Mouse (Mus musculus): ENCODE results near the gene Paqr8. TPM values are rescaled to one million over a fixed set of nuclear protein-coding genes. Genes with fewer than 3 reads are reported as not detected.

The Paqr8 gene
- polyA plus RNA-seq (2012; rRNA removed): 2.5 and 2.7 TPM in 2 replicates

DNA sequence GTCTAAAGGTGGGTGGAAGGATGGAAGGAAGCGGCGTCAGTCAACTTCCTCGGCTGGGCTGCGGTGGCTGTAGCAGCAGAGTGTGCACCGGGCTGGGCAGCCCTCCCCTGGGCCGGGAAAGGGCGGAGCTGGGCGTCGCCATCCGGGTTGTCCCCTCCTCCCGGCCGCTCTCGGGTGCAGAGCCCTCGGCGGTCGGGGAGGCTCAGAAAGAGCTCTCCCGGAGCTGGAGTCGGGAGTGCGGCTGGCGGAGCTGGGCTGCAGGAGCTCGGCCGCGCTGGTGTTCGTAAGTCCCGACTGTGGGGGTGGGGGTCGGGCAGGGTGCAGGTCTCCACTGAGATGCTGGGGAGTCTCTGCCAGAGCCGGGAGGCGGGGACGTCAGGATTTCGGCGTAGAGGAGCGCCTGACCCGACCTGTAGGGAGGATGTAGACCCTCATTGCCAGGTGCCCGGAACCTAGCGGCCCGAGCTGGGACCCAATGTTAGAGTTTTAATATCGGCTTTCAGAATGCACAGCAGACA lies at the start of gene Paqr8:
TSS of gene Paqr8 (plus strand) at position 203 of the 518 bp plus-strand sequence.
- DNase-seq (ENCODE audit: low read depth): no peak

DNA sequence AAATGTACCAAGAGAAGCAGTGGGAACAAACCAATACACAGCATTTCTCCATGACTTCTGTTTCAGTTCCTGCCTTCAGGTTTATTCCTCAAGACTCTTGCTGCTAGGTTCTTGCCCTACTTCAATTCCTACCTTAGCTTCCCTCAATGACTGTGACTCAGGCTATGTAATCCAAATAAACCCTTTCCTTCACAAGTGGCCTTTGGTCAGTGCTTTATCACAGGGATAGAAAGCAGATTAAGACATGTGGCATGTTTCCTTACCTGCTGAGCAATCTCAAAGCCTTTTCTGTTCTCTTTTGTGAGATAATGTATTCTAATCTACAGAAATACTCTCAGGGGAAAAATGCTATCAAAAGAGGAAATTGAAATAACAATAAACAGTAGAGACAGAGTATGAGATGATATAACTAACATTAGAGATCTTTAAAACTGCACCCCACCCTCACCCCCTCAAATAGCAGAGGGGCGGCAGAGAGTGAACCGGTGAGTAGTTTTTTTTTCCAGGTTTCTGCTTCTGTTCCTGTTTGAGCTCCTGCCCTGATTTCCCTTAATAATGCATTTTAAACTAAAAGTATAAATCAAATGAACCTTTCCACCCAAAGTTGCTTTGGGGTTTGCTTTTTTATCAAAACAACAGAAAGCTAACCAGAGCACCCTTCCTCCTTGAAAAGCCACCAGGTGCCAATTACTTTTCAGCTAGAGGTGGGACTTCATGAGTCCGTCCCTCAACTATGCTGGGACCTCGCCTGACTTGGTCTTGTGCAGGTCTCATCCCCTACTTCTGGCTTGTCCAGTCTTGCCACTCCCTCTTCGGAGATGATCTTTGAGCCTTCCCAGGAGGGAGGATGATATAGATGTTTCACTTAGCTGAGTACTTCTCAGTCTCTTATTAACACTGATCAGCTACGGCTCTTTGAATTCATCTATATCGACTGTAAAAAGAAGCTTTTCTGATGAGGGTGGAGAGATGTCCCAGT lies 33.2 kb upstream of the Paqr8 start:
- DNase-seq (ENCODE audit: low read depth): no peak

GRCm38 (mm10) chr1:20860775-20861174 lies 29.6 kb upstream of the Paqr8 start:
- no peak for DNase-seq (ENCODE audit: low read depth)

DNA sequence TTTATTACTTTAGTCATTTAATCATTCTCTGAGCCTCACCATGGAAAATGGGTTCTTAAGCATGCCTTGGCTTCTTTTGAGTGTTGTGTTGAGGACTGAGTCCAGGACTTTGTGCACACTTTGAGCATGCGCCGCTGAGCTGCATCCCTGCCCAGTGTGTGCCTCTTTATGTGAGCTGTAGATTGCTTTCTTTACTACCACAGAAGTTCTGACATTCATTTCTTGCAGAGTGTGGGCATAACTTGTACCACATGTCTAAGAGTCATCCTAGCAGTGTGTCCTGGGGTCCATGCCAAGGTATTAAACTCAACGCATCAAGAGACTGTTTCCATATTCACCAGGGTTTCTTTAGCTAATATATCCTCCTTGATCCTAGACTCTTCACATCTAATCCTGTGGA lies 28.5 kb upstream of the Paqr8 start:
- no peak for DNase-seq (ENCODE audit: low read depth)

DNA sequence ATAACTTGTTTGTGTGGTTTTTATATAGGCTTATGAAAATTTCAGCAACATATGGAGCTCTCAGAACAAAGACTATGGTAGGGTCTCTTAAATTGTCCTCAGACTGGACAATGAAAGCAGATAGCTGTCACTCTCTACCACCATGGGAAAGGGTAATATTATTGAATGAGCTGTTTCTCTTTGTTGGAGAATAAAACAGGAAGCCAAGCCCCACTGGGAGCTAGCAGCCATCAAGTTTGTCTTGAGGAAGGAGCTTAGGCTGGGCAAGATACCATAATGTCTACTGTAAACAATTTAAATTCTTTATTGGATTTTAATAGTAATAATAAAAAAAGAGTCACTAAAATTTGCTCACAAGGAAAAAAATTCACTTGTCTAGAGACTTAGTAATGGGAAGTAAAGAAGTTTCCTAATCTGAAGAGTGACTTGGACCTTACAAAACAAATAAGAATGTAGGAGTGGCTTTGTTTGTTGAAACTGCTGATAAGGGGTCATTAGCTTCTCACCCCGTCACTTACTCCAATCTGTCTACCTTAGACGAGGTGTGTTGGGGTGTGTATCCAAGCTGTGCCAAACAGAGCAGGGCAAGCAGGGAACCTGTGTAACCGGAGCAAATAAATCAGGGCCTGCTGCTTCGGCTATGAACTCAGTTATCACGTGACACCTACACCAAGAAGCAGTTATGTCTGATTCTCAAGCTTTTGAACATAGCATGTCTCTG lies 26.8 kb upstream of the Paqr8 start:
- no peak for DNase-seq (ENCODE audit: low read depth)

DNA sequence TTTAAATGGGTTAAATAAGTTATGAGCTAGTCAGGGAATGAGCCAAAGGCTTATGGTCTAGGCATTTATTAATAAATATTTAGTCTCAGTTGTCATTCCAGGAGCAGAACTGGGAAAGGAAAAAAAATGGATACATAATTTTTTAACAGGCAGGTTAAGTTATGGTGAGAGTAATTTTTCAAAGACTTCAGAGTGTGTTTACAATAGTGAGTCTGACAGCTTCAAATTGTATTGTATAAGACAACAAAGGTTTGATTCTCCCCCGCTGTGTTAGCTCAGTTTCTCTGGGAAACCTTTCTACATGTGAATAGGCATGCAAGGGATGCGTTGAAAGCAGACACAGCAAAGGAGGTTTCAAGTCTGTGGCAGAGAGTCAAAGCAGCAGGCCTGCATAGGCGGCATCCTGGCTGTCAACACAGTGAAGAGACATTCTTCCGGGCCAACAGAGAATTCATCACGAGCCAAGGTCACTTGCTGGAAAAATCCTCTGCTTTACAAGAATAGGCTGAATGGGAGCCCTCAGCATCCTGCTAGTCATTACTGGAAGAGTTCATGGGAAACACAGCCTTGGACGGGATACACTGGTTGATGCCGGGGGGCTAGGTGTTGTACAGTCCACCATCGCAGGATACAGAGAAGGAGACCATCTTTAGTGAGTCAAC lies 23.0 kb upstream of the Paqr8 start:
- no peak for DNase-seq (ENCODE audit: low read depth)

- no peak for DNase-seq (ENCODE audit: low read depth)
These were observed 22.4 kb upstream of the Paqr8 start for GRCm38 (mm10) chr1:20868036-20868435.

DNA sequence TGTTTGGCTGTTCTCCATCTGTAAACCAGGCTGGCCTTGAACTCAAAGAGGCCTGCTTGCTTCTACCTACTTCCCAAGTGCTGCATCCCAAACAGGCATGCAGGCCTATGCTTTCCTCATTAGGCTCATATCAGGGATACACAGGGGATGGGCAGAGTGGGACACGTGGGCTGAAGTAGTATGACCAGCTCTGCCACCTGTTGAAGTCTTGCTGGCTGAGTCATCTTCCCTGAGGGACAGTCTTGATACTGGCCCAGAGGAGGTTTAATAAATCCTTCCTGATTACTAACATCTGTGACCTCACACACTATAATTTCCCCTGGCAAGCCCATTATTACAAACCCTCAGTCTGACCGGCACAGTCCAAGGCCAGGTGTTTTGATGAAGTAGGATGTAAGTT lies 19.5 kb upstream of the Paqr8 start:
- DNase-seq (ENCODE audit: low read depth): no peak

GRCm38 (mm10) chr1:20872496-20872895 lies 17.9 kb upstream of the Paqr8 start:
- DNase-seq (ENCODE audit: low read depth): no peak

DNA sequence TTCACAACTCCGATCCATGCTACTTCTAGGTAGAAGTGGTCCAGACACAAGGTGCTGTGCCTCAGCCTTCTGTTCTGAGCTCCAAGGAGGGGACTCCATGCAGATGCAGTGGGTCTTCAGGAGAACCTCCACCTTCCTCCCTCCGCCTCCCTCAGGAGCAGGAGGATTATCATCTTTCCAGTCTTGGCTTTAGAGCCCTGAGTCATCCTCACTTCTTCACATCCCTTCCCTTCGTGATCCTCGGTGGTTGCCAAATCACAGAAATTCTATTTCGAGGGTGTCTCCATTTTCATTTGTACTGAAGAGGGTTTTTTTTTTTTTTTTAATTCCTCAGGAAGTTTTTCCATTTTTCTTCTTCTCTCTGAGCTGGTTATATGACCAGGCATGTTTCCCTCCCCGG lies 16.3 kb upstream of the Paqr8 start:
- no peak for DNase-seq (ENCODE audit: low read depth)

DNA sequence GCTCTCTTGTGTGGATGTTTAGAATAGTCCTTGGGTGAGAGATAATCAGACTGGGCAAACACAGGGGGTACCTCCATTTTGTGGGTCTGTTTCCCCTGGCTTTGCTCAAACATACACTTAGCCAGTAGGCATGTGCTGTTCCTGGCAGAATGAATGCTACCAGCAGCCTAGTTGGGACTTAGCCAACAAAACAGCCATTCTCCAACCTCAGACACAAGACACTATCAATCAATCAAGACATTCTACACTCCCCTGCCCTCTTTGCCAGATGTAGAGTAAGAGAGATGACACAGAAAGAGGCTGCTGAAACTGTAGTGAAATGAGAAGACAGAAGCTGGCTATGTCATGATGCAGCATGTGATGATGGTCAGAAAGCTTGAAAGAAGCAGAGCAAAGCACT lies 13.1 kb upstream of the Paqr8 start:
- no peak for DNase-seq (ENCODE audit: low read depth)

- DNase-seq (ENCODE audit: low read depth): no peak
These were observed 11.0 kb upstream of the Paqr8 start for GRCm38 (mm10) chr1:20879361-20879760.

- no peak for DNase-seq (ENCODE audit: low read depth)
These were observed 7.3 kb upstream of the Paqr8 start for GRCm38 (mm10) chr1:20883079-20883478.

- DNase-seq (ENCODE audit: low read depth): no peak
These were observed 566 bp upstream of the Paqr8 start for GRCm38 (mm10) chr1:20889677-20890403.

DNA sequence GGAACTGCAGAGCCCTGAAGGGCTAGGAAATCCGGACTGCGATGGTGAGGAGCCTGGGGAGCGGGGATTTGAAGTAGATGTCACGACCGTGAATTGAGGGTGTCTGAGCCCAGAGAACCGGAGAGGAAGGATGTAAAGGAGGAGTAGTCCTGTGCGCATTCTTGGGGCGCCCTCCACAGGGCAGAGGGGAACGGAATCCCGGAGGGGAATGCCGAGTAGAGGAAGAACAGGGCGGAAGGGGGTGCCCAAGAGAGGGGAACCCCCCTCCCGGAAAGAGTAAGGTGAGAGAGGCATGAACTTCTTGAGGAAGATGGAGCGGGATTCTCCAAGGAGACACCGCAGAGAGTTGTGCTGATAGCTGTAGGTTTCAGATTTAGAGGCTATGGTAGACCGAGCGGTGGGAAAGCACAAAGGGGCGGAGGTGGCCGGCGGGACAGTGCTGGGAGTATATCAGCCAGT lies 564 bp downstream of the Paqr8 start:
- DNase-seq (ENCODE audit: low read depth): no peak

- DNase-seq (ENCODE audit: low read depth): no peak
These were observed 2.7 kb downstream of the Paqr8 start for GRCm38 (mm10) chr1:20893059-20893458.

DNA sequence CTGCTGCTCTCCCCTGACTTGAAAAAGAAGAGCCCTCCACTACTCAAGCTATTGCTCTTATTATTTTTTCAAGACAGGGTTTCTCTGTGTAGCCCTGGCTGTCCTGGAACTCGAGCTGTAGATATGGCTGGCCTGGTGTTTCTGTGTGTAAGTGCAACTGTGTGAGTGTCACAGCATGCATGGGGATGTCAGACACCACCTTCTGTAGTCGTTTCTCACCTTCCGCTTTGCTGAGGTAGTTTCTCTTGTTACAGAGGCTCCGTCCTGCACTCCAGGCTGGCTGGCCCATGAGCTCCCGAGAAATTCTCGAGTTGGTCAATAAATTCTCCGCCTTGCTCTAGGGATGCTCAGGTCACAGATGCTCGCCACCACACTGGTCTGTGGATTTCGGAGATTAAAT lies 8.0 kb downstream of the Paqr8 start:
- no peak for DNase-seq (ENCODE audit: low read depth)

DNA sequence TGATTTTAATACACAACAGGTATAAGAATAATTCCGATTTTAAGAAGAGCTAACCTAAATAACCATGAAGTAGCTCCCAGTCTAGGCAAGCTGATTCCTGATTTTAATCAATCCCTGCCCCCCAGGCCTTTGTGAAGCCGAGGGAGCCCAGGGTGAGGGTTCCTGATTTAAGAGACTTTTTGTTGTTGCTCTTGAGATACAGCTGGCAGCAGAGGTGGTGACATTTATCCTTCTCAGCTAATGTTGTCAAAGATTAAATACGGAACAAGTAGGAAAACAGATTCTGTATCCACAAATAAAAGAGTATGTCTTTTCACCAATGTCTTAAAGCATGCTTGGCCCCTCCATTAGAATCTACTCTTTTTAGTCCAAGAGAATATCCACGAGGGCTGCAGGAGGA lies 9.9 kb downstream of the Paqr8 start:
- no peak for DNase-seq (ENCODE audit: low read depth)

GRCm38 (mm10) chr1:20905501-20906127 lies 15.2 kb downstream of the Paqr8 start:
- DNase-seq (ENCODE audit: low read depth): no peak

DNA sequence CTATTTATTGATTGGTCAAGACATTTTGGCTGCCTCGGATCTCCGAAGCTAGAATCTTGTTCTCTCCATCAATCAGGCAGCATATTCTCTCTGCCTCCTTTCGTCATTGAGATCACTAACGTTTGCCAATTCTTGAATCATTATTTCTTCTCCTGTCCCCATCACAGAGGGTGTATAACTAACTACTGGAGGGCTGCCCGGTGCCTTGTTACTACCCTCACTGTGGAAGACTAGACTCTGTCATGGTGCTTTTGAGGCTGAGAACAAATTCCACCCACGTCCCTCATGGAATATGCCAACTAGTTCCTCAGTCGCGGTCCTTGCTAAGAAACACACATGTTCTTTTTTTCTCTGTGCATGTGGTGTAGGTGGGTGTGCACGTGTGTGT lies 15.7 kb downstream of the Paqr8 start:
- DNase-seq (ENCODE audit: low read depth): no peak

GRCm38 (mm10) chr1:20908541-20908940 lies 18.1 kb downstream of the Paqr8 start:
- no peak for DNase-seq (ENCODE audit: low read depth)

All from gonadal fat pad, adult 2 months (tissue).